Mouse (Mus musculus) frontal cortex, postnatal 25 days (tissue): ENCODE data around the gene Atxn2.

ENCODE experiments used
- DNase-seq, 2 experiments: peaks; one replicate each; pipeline ENCODE4 v3.0.0; 2022; ENCODE audit warnings: low spot score in 2 of 2

Atxn2 gene

GRCm38 (mm10) chr5:121765020-121765419 is 53.9 kb downstream of the Atxn2 start:
- no peak for DNase-seq

DNA sequence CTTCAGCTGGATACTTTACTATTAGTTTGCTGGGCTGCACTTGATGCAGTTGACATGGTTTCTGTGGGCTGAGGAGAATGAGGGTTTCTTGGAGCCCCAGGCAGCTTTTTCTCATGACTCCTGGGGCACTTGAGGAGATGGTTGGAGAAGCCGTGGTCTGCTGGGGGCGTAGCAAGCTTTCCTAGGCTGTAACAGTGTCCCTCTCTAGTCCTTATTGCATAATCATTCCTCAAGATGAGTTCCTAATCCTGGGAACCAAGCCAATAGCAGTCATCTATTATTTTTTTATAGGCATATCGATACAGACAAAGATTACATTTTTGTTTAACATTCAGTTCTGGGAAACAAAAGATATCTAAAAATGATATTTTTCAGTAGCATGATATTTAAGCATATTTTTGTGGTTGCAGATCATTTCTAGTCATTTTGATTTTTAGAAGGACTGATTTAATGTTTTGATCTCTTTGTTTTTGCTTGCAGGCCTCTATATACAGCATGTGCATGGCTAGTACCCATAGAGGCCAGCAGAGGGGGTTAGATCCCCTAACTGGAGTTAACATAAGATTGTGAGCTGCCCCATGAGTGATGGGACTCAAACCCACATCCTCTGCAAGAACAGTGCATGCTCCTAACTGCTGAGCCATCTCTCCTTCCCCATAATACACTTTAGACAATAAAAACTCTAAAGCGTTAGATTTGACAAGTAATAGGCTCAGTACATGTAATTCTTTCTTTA is 55.1 kb downstream of the Atxn2 start:
- no peak for DNase-seq

DNA sequence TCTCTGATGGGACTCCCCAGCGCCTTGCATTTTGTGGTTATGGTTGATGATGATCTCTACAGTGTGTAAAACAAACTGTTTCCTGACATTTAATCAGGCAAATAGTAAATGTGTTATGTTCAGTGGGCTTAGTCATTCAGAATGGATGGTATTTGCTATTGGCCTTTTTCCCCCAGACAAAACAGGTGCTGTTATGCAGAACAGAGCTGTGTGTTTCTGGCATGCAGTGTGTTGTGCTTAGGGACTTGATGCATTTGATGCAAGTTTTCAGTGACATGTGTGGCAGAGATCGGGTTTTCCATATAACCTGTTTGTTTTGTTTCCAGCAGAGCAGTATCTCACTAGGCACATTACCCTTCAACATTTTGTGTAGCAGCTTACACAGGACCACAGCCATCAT is 56.4 kb downstream of the Atxn2 start:
- no peak for DNase-seq

GRCm38 (mm10) chr5:121769827-121770226 is 58.7 kb downstream of the Atxn2 start:
- DNase-seq: no peak

GRCm38 (mm10) chr5:121771611-121772010 is 60.5 kb downstream of the Atxn2 start:
- no peak for DNase-seq

- peak; percentile 30 to 50 for DNase-seq
Measured at GRCm38 (mm10) chr5:121778485-121779119, 67.5 kb downstream of the Atxn2 start.

- DNase-seq: no peak
Measured at GRCm38 (mm10) chr5:121780180-121780579, 69.0 kb downstream of the Atxn2 start.

DNA sequence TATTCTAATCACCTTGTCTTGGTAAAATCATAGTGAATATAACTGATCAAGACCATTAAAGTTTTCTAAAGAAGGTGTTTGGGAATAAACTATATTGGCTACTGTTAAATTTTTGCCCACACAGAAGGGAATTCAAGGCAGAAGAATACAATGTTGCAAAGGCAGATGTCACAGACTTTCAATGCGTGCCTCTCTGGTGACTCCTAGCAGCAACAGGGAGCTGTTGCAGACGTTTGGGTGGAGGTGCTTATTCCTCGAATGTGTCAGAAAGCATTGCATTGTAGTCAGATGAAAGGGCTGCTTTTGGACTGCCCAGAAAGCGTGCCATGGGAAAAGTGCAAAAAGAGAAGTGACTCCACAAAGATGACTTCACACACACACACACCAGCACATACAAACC is 71.3 kb downstream of the Atxn2 start:
- DNase-seq: no peak

DNA sequence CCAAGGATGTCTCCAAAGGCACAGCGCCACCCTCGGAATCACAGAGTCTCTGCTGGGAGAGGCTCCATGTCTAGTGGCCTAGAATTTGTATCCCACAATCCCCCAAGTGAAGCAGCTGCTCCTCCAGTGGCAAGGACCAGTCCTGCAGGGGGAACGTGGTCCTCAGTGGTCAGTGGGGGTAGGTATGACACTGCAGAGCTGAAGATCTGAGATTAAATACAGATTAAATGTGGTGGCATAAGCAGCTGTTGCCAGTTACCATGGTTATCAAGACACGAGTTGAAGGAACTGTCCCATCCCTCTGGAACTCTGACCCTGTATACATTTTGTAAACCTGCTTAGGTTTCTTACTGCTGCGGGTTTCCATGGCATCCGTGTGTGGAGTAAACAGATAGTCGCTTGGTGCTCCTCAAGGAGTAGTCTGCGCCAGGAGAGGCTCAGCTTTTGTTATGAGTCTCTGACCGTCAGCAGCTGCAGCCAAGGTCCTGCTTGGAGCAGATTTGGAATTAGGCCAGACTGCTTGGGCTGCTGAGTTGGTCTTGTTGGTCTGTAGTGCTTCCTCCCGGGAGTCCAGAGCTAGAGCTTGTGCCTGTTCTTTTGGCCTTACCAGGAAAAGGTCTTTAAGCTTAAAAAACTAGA is 72.8 kb downstream of the Atxn2 start:
- no peak for DNase-seq

- DNase-seq: no peak
Measured at GRCm38 (mm10) chr5:121791026-121791425, 79.9 kb downstream of the Atxn2 start.

- DNase-seq: no peak
Measured at GRCm38 (mm10) chr5:121795800-121796199, 84.7 kb downstream of the Atxn2 start.

DNA sequence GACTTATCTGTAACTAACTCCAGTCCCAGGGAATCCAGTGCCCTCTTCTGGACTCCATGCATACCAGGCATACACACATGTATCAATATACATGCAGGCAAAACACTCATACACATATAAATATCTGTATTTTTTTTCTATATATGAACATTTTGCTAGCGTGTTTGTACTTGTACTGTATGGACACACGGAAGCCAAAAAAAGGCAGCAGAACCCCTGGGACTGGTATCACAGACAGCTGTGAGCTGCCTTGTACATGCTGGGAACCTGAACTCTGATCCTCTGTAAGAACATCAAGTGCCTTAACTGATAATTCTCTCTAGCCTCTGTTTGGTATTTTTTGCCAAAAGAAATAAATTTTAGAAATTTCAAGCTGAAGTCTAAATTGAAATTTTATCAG is 87.3 kb downstream of the Atxn2 start:
- no peak for DNase-seq

GRCm38 (mm10) chr5:121807186-121807585 is 96.0 kb downstream of the Atxn2 start:
- no peak for DNase-seq

GRCm38 (mm10) chr5:121808202-121808601 is 97.1 kb downstream of the Atxn2 start:
- DNase-seq: no peak

DNA sequence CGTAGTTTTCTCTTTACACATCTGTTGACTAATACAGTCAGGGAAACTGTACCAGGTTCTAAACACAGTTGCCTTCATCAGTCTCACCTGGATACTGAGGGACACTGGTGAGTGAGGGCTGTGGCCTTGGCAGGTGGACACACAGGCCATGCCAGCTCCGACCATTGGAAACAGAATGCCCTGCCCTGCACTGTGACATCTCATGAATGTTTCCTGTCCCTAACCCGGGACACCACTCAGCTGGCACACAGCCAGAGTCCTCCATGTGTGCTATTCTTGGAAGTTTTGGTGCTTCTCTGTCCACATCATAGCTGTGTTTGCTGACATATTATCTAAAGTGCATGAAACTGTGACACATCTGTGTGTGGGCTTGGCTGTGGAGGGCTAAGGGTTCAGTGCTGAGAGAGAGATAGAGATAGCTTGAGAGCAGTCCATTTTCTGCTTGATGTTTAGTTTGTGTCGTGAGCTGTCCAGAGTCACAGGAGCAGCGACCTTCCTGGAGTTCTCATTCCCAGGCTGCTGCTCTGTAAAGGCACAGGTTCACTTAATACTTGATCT is 98.6 kb downstream of the Atxn2 start:
- DNase-seq: no peak

- no peak for DNase-seq
Measured at GRCm38 (mm10) chr5:121810331-121811151, 99.4 kb downstream of the Atxn2 start.

- no peak for DNase-seq
Measured at GRCm38 (mm10) chr5:121811485-121811931, 100.4 kb downstream of the Atxn2 start.

- no peak for DNase-seq
Measured at GRCm38 (mm10) chr5:121812526-121813243, 101.5 kb downstream of the Atxn2 start.

DNA sequence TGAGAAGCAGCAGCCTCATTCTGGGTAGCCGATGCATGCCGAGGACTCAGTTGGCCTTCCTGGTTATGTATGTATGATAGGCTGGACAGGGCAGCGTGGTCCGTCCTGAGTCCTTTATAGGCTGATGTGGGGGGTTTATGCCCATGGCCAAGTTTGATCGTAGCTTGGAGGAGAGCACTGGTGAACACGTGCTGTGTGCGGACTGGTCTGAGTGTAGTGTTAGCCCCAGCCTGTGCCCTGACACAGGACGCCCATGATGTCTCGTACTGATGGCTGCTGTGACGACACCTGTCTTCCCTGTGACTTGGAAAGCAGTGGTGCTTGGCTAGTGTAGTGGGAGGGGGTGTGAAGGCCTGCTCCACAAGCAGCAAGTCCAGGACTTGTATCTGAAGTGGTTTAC is 102.6 kb downstream of the Atxn2 start:
- no peak for DNase-seq

- DNase-seq: peak in 1 of 2 experiments; percentile 5
Measured at GRCm38 (mm10) chr5:121815067-121815466, 103.9 kb downstream of the Atxn2 start.

DNA sequence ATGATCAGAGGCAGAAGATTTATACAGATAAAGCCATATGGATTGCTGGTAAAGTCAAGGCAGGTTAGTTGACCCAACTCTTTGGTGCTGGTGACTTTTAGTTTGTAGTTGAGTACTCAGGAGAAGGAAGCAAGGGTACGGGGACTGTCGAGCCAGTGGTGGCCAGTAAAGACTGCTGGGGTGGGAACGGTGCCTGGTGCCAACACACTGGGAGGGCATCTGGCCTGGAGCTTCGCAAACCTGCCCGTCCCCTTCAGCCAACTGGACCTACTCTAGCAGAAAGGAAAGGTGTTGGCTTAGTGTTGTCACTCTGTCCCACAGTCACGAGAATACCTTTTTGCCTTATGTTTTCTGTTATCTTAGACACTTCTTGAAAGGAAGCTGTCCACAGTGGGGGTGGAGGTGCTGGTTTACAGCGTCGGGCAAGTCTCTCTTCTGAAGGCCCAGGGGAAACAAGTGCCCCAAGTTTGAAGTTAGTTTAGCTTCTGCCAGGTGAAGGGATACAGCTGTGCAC is 104.8 kb downstream of the Atxn2 start:
- no peak for DNase-seq
